Mouse (Mus musculus): ENCODE results near the gene Gfod2. TPM values are rescaled to one million over a fixed set of nuclear protein-coding genes. Genes with fewer than 3 reads are reported as not detected.

The Gfod2 gene
- polyA plus RNA-seq, 1 experiment, result 9.7 TPM

DNA sequence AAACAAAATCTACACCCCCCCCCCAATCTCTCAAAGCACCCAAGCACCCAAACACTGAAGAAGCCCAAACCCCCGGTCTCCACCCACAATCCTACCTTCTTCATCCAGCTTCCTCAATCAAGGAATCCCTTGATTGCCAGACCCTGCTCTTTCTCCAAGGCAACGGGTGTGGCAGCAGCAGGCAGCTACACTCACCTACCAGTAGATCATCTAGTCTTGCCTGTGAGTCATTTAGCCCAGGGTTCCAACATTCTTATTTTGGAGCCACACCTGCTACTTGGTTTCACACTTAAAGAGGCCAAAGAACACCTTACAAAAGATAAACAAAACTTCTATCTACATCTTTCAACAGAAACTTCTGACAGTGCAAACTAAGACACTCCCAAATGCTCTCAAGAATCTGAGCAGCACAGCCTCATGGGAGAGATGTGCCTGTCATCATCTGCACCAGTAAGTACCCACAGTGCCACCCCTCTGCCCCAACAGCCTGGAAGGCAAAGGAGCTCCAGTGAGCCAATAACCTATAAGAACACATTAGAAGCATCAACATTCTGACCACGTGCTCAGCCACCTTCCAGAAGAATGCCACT is 35.6 kb upstream of the Gfod2 start:
- no peaks in the 10 kb centered on the region for H3K27me3 ChIP-seq (replicated peaks)
- peaks cover 89% of the 10 kb centered on the region for H3K4me1 ChIP-seq
- peaks cover 89% of the 10 kb centered on the region for H3K36me3 ChIP-seq (replicated peaks; ENCODE audit: low read length)
- H3K9me3 ChIP-seq, result no peaks in the 10 kb centered on the region
- TF ChIP-seq FLI1 (IDR thresholded peaks at IDR 0.05; ENCODE audit: low read length), result no peak
- no peak for TF ChIP-seq GATA1 (IDR thresholded peaks at IDR 0.05; ENCODE audit: borderline replicate concordance, low read length)
- H3K4me3 ChIP-seq (replicated peaks), result no peak overlapping the region

DNA sequence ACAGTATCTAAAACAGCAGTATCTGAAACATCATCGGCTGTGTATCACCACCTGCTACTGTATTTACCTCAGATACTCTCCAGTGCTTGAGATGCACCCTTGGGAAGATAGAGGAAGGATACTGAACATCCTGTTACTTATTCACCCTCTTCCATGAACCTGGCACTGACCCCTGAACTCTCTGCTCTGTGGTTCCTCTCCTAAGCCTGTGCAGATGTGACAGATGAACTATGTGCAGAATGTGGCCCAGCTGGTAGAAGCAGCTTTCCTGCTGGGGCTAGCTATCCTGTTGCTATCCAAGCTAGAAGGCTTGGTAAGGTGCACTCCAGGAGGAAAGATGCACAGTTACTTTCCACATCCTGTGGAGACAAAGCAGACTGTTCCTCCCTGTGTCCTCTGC is 34.9 kb upstream of the Gfod2 start:
- Histone ChIP-seq H3K9me3 (no peaks in the 10 kb centered on the region), H3K36me3 (replicated peaks; ENCODE audit: low read length) (peaks cover 89% of the 10 kb centered on the region), H3K4me3 (replicated peaks) (no peak overlapping the region), H3K27me3 (replicated peaks) (no peaks in the 10 kb centered on the region), H3K4me1 (peaks cover 89% of the 10 kb centered on the region)
- TF ChIP-seq FLI1 (IDR thresholded peaks at IDR 0.05; ENCODE audit: low read length) (no peak), GATA1 (IDR thresholded peaks at IDR 0.05; ENCODE audit: borderline replicate concordance, low read length) (no peak)

DNA sequence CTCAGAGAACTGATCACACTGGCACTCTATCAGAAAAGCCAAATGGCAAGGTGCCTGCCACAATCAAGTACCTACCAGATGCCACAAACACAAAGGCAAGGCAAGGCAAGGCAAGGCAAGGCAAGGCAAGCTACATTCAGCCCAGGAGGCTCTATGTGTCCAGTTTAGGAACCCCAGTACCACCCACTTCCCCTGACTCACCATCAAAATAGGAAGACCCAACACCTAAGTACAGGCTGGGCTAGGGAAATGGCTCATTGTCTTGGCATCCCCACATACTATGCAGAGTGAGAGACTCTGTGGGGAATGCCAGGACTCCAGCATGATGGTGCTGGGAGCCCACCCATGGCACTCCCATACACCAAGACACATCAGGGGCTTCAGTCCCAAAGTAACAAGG is 31.2 kb upstream of the Gfod2 start:
- peaks cover 97% of the 10 kb centered on the region for H3K36me3 ChIP-seq (replicated peaks; ENCODE audit: low read length)
- no peaks in the 10 kb centered on the region for H3K9me3 ChIP-seq
- H3K4me1 ChIP-seq, result peaks cover 92% of the 10 kb centered on the region
- no peak overlapping the region for H3K4me3 ChIP-seq (replicated peaks)
- H3K27me3 ChIP-seq (replicated peaks), result no peaks in the 10 kb centered on the region
- TF ChIP-seq FLI1 (IDR thresholded peaks at IDR 0.05; ENCODE audit: low read length) (no peak), GATA1 (IDR thresholded peaks at IDR 0.05; ENCODE audit: borderline replicate concordance, low read length) (no peak)

DNA sequence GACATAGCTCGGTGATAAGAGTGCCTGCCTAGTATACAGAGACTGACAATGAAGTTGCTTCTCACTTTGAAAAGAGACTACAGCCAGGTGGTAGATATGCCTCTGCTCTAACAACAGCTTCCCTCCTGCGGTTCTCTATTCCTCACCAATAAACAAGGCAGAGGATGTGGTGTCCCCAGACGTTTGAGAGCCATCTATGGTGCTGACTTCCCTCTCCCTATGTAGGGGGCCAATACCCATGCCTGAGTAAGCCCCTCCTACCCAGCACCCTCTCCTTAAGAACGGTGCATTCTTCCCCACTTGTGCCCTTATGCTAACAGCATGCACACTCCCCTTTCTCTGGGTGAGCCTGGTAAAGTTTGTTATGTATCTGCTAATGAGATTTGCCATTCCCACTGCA is 30.5 kb upstream of the Gfod2 start:
- TF ChIP-seq GATA1 (IDR thresholded peaks at IDR 0.05; ENCODE audit: borderline replicate concordance, low read length) (no peak), FLI1 (IDR thresholded peaks at IDR 0.05; ENCODE audit: low read length) (no peak)
- H3K4me1 ChIP-seq, result peaks cover 90% of the 10 kb centered on the region
- no peaks in the 10 kb centered on the region for H3K27me3 ChIP-seq (replicated peaks)
- H3K4me3 ChIP-seq (replicated peaks), result peak overlapping the region; percentile 25
- H3K36me3 ChIP-seq (replicated peaks; ENCODE audit: low read length), result peaks cover 95% of the 10 kb centered on the region
- H3K9me3 ChIP-seq, result no peaks in the 10 kb centered on the region

DNA sequence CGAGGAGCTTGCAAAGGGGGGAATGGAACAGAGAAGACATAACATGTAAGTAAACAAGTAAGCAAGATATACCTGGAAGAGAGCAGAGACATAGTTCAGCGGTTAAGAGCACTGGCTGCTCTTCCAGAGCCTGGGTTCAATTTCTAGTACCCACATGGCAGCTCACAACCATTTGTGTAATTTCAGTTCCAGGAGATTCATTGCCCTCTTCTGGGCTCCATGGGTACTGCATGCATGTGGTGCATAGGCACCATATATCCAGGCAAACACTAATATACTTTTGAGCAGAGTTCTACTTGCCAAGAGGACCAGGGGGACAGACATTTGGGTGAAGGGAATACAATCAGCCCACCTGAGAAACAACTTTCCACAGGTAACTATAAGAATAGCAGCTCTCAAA is 29.8 kb upstream of the Gfod2 start:
- no peak for TF ChIP-seq FLI1 (IDR thresholded peaks at IDR 0.05; ENCODE audit: low read length)
- Histone ChIP-seq H3K36me3 (replicated peaks; ENCODE audit: low read length) (peaks cover 95% of the 10 kb centered on the region), H3K27me3 (replicated peaks) (no peaks in the 10 kb centered on the region), H3K4me3 (replicated peaks) (no peak overlapping the region), H3K4me1 (peaks cover 90% of the 10 kb centered on the region), H3K9me3 (no peaks in the 10 kb centered on the region)

DNA sequence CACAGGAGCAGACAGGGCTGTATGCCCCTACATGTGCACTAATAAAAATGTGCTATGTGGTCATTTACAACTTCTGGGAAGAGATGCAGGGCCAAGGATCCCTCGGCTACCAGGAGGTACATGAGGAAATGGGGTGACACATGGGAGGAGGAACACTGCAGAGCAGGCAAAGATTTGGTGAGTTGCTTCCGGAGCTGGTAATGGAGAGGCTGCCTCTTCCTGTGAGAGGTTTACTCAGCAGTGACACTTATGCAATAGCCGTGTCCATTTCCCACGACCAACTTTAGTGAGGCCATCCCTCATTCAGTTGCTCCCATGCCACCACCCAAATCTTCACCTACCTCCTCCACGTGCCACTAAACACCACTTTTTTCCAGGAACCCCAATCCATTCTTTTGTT is 21.8 kb upstream of the Gfod2 start:
- peaks cover 95% of the 10 kb centered on the region for H3K36me3 ChIP-seq (replicated peaks; ENCODE audit: low read length)
- no peaks in the 10 kb centered on the region for H3K27me3 ChIP-seq (replicated peaks)
- TF ChIP-seq FLI1 (IDR thresholded peaks at IDR 0.05; ENCODE audit: low read length) (no peak), GATA1 (IDR thresholded peaks at IDR 0.05; ENCODE audit: borderline replicate concordance, low read length) (no peak)
- H3K9me3 ChIP-seq, result no peaks in the 10 kb centered on the region
- H3K4me3 ChIP-seq (replicated peaks), result peak overlapping the region; percentile 9
- H3K4me1 ChIP-seq, result peaks cover 95% of the 10 kb centered on the region

DNA sequence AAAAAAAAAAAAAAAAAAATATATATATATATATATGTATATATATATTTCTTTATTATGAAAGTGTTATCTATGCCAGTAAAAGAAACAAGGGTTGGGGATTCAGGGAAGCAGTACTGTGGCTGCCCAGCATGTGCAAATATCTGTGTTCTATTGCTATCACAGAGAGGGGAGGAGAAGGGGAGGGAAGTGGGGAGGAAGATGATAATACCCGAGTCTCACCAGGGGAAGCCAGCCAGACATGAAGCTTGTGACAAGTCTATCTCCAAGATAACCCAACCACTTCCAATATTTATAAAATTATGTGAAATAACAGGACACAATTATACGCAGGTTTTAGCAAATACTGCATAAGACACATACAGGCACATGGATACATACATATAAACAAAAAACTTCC is 19.4 kb upstream of the Gfod2 start:
- H3K9me3 ChIP-seq, result no peaks in the 10 kb centered on the region
- peaks cover 97% of the 10 kb centered on the region for H3K36me3 ChIP-seq (replicated peaks; ENCODE audit: low read length)
- H3K4me1 ChIP-seq, result peaks cover 99% of the 10 kb centered on the region
- no peaks in the 10 kb centered on the region for H3K27me3 ChIP-seq (replicated peaks)
- peak overlapping the region; percentile 5 for H3K4me3 ChIP-seq (replicated peaks)
- TF ChIP-seq FLI1 (IDR thresholded peaks at IDR 0.05; ENCODE audit: low read length) (no peak), GATA1 (IDR thresholded peaks at IDR 0.05; ENCODE audit: borderline replicate concordance, low read length) (no peak)

DNA sequence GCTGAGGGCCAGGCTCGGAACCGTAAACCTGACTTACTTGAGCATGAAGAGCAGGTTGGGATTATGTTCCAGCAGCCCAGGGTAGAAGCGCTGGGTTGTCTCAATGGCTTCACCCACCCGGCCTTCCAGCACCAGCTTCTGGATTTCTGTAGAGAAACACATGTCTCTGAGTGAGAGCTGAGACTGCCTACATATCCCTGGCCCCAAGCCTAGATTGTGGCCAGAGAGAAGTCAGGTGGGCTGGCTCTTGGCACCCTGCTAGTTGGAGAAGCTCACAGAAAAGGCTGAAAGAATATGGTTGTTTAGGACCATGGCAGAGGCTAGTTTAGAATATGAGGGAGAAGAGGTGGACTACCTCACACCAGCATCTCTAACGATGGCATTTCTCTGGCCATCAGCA is 16.0 kb upstream of the Gfod2 start:
- Histone ChIP-seq H3K4me3 (replicated peaks) (no peak overlapping the region), H3K9me3 (no peaks in the 10 kb centered on the region), H3K27me3 (replicated peaks) (no peaks in the 10 kb centered on the region), H3K4me1 (peaks cover 95% of the 10 kb centered on the region), H3K36me3 (replicated peaks; ENCODE audit: low read length) (peaks cover 98% of the 10 kb centered on the region)
- TF ChIP-seq GATA1 (IDR thresholded peaks at IDR 0.05; ENCODE audit: borderline replicate concordance, low read length) (no peak), FLI1 (IDR thresholded peaks at IDR 0.05; ENCODE audit: low read length) (no peak)

DNA sequence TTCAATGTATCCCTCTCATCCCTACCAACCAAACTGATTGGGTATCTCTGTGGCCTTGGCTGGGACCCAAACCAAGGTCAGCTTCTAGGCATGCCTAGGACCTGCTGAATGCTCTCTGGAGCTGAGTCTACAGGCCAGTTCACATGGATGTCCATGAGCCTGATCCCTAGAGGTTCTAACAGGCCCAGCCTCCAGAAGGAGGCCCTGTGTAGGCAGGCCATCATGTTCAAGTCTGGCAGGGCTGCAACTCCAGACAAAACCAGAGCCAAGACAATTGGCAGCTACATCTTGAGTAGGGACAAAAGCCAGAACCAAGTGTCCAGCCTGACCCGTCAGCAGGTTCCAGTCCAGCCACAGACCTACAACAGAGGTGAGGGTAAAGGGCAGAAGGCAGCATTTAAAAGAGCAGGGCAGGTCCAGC is 15.0 kb upstream of the Gfod2 start:
- H3K4me3 ChIP-seq (replicated peaks), result no peak overlapping the region
- TF ChIP-seq GATA1 (IDR thresholded peaks at IDR 0.05; ENCODE audit: borderline replicate concordance, low read length), result no peak
- TF ChIP-seq FLI1 (IDR thresholded peaks at IDR 0.05; ENCODE audit: low read length), result no peak
- H3K27me3 ChIP-seq (replicated peaks), result no peaks in the 10 kb centered on the region
- no peaks in the 10 kb centered on the region for H3K9me3 ChIP-seq
- peaks cover 98% of the 10 kb centered on the region for H3K36me3 ChIP-seq (replicated peaks; ENCODE audit: low read length)
- peaks cover 95% of the 10 kb centered on the region for H3K4me1 ChIP-seq

DNA sequence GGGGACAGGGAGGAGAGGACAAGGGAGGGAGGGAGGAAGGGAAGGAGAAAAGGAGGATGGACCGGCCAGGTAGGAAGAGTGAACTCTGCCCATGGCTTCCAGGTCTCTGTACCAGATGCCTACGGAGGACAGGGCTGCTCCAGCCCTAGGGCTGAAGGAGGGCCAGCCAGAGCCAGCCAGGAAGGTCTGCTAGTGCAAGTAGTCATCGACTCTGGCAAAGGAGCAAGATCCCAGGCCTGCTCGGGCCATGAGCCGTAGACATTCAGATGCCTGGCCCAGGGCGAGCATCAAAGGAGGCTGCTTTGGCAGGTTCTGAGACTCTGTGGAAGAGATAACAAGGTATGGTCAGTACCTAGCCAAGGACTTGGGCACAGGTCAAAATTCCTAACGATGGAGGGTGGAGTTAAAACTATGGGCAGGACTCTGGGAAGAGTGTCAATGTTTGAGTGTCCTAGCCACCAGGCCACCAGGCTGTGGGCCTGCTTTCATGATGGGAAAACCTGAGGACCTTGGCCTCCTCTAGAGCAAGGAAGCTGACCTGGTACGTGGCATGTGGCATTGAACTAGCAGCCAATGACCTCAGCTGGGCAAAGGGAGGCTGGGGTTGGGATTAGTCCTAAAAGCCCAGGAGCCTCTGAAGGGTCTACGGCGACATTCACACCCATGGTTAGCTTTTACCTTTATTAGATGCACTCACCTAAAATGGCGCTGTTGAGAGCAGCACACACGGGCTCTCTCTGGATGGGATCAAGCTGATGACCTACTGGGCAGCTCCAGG is 13.1 kb upstream of the Gfod2 start:
- Histone ChIP-seq H3K9me3 (no peaks in the 10 kb centered on the region), H3K4me1 (peaks cover 88% of the 10 kb centered on the region), H3K27me3 (replicated peaks) (no peaks in the 10 kb centered on the region), H3K4me3 (replicated peaks) (no peak overlapping the region), H3K36me3 (replicated peaks; ENCODE audit: low read length) (peaks cover 94% of the 10 kb centered on the region)
- TF ChIP-seq FLI1 (IDR thresholded peaks at IDR 0.05; ENCODE audit: low read length), result no peak
- TF ChIP-seq GATA1 (IDR thresholded peaks at IDR 0.05; ENCODE audit: borderline replicate concordance, low read length), result no peak

All from megakaryocyte, embryonic 14.5 days (primary cell).